Mouse (Mus musculus): ENCODE measurements around the gene Xpnpep2. TPM values are rescaled to one million over a fixed set of nuclear protein-coding genes. Genes with fewer than 3 reads are reported as not detected.
A peak's percentile ranks its signal among the peaks of the same experiment; 100 is the strongest.

Gene Xpnpep2
- polyA plus RNA-seq, 1 experiment from 2014 or later = 0.57 TPM

GRCm38 (mm10) chrX:48129167-48129566 is 20.6 kb downstream of the Xpnpep2 start:
- Histone ChIP-seq H3K9ac (no peak overlapping the region), H3K9me3 (replicated peaks) (no peaks in the 10 kb centered on the region), H3K27me3 (no peaks in the 10 kb centered on the region), H3K4me3 (no peak overlapping the region), H3K36me3 (ENCODE audit: poor library complexity, severe bottlenecking) (no peaks in the 10 kb centered on the region), H3K4me1 (no peaks in the 10 kb centered on the region), H3K27ac (no peak overlapping the region), H3K4me2 (no peak overlapping the region)
- WGBS = 71% methylated on average over 1 of the region's 1 CpGs
- ATAC-seq = no peak

- Histone ChIP-seq H3K4me2 (no peak overlapping the region), H3K27ac (no peak overlapping the region), H3K36me3 (ENCODE audit: poor library complexity, severe bottlenecking) (no peaks in the 10 kb centered on the region), H3K27me3 (no peaks in the 10 kb centered on the region), H3K9me3 (replicated peaks) (no peaks in the 10 kb centered on the region), H3K4me3 (no peak overlapping the region), H3K9ac (no peak overlapping the region), H3K4me1 (peaks cover 9% of the 10 kb centered on the region; the same call in 1 of the 2 replicates)
- WGBS = 90% methylated on average over 4 of the region's 4 CpGs
- no peak for ATAC-seq
Observed at GRCm38 (mm10) chrX:48136935-48137334, 28.4 kb downstream of the Xpnpep2 start.

- Histone ChIP-seq H3K27ac (no peak overlapping the region), H3K4me1 (peaks cover 9% of the 10 kb centered on the region; the same call in 1 of the 2 replicates), H3K4me3 (no peak overlapping the region), H3K36me3 (ENCODE audit: poor library complexity, severe bottlenecking) (no peaks in the 10 kb centered on the region), H3K9me3 (replicated peaks) (no peaks in the 10 kb centered on the region), H3K27me3 (no peaks in the 10 kb centered on the region), H3K9ac (no peak overlapping the region), H3K4me2 (no peak overlapping the region)
- ATAC-seq = no peak
- 58% methylated on average over 6 of the region's 6 CpGs for WGBS
Observed at GRCm38 (mm10) chrX:48138011-48138410, 29.5 kb downstream of the Xpnpep2 start.

DNA sequence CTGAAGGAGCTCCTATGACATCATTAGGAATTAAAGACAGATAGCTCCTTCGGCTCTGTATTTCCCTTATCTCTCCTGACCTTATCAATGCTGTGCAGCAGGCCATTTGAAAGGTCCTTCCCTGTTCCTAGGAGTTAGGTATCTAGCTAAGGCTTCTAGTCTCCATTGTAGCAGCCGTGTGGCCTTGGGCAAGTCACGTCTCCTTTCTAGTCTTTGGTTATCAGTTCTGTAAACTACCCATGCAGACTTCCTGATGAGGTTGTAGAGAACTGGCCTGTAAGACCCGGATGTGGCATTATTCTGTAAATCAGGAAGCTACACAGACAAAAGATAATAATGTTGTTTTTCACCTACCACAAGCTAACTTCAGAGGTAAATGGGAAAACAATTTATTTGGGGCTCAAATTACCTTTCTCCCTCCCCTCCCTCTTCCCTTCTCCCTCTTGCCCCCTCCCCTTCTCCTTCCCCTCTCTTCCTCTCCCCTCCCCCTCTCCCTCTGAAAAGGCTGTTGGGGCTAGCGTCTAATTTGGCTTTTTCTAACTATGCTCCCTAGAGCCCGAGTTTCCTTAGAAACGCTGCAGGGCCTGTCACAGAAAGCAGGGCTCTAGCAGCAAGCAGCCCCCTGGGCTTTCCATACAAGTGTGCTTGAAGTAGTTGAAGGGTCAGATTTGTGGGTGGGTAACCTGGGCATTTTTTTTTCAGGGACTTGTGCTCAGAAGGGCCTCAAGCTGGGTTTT is 30.2 kb downstream of the Xpnpep2 start:
- H3K27me3 ChIP-seq = no peaks in the 10 kb centered on the region
- H3K4me3 ChIP-seq = no peak overlapping the region
- ATAC-seq = peak; percentile 33; the same call in 1 of the 2 replicates
- no peaks in the 10 kb centered on the region for H3K36me3 ChIP-seq (ENCODE audit: poor library complexity, severe bottlenecking)
- 45% methylated on average over 7 of the region's 7 CpGs for WGBS
- H3K27ac ChIP-seq = no peak overlapping the region
- H3K9me3 ChIP-seq (replicated peaks) = no peaks in the 10 kb centered on the region
- H3K4me1 ChIP-seq = peaks cover 9% of the 10 kb centered on the region; the same call in 1 of the 2 replicates
- H3K4me2 ChIP-seq = no peak overlapping the region
- no peak overlapping the region for H3K9ac ChIP-seq

- no peak for ATAC-seq
- H3K36me3 ChIP-seq (ENCODE audit: poor library complexity, severe bottlenecking) = no peaks in the 10 kb centered on the region
- H3K4me2 ChIP-seq = peak overlapping the region; percentile 7; the same call in 1 of the 2 replicates
- H3K4me1 ChIP-seq = peaks cover 9% of the 10 kb centered on the region; the same call in 1 of the 2 replicates
- H3K27me3 ChIP-seq = no peaks in the 10 kb centered on the region
- H3K9me3 ChIP-seq (replicated peaks) = no peaks in the 10 kb centered on the region
- H3K27ac ChIP-seq = no peak overlapping the region
- WGBS = 29% methylated on average over 14 of the region's 14 CpGs
- H3K9ac ChIP-seq = no peak overlapping the region
- no peak overlapping the region for H3K4me3 ChIP-seq
Observed at GRCm38 (mm10) chrX:48139368-48140285, 31.1 kb downstream of the Xpnpep2 start.

GRCm38 (mm10) chrX:48140286-48140877 is 31.9 kb downstream of the Xpnpep2 start:
- H3K4me3 ChIP-seq = no peak overlapping the region
- peaks cover 9% of the 10 kb centered on the region; the same call in 1 of the 2 replicates for H3K4me1 ChIP-seq
- no peak overlapping the region for H3K4me2 ChIP-seq
- H3K27me3 ChIP-seq = no peaks in the 10 kb centered on the region
- no peak for ATAC-seq
- WGBS = 62% methylated on average over 3 of the region's 3 CpGs
- no peaks in the 10 kb centered on the region for H3K36me3 ChIP-seq (ENCODE audit: poor library complexity, severe bottlenecking)
- H3K27ac ChIP-seq = no peak overlapping the region
- H3K9me3 ChIP-seq (replicated peaks) = no peaks in the 10 kb centered on the region
- H3K9ac ChIP-seq = no peak overlapping the region

DNA sequence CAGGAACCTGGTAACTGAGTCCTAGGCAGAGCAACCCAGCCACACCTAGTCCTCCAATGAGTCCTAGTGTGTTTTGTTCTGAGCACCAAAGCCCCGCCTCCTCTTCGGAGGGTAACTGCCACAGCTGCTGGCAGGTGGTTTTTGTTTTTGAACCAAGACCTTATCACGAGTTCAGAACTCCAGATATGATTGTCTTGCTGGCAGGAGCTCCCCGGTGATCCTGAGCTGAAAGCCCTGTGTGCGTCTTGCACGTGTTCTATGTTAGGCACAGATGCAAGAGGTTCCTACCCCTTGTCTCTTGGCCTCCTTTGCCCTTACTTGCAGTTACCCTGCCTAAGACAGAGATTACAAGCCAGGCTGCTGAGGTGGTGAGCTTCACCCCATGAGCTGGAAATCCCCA is 33.0 kb downstream of the Xpnpep2 start:
- Histone ChIP-seq H3K27ac (no peak overlapping the region), H3K4me1 (peaks cover 9% of the 10 kb centered on the region; the same call in 1 of the 2 replicates), H3K27me3 (no peaks in the 10 kb centered on the region), H3K4me3 (no peak overlapping the region), H3K4me2 (no peak overlapping the region), H3K9ac (no peak overlapping the region), H3K9me3 (replicated peaks) (no peaks in the 10 kb centered on the region), H3K36me3 (ENCODE audit: poor library complexity, severe bottlenecking) (no peaks in the 10 kb centered on the region)
- 78% methylated on average over 6 of the region's 6 CpGs for WGBS
- no peak for ATAC-seq

GRCm38 (mm10) chrX:48143415-48144335 is 35.1 kb downstream of the Xpnpep2 start:
- Histone ChIP-seq H3K4me1 (peaks cover 9% of the 10 kb centered on the region; the same call in 1 of the 2 replicates), H3K36me3 (ENCODE audit: poor library complexity, severe bottlenecking) (no peaks in the 10 kb centered on the region), H3K4me3 (no peak overlapping the region), H3K9ac (no peak overlapping the region), H3K4me2 (no peak overlapping the region; the same call in 1 of the 2 replicates), H3K9me3 (replicated peaks) (no peaks in the 10 kb centered on the region), H3K27me3 (no peaks in the 10 kb centered on the region), H3K27ac (no peak overlapping the region)
- WGBS = 60% methylated on average over 26 of the region's 26 CpGs
- no peak for ATAC-seq

DNA sequence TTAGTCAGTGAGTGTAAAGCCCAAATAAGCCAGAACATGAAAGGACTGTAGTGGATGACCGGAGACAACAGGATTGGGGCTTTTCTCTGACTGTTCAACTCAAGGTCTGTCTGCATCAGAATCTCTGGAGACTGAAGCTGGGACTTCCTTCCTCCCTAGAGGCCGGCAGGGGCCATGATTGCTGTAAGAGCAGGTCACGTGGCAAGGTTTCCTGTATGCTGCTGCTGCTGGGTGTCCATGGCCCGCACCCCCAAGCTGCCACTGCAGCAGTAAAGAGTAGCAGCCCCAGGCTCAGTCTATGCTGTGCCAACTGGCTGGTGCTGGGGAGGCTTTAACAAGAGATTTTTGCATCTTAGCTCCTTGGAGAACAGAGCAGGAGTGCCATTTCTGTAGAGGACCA is 37.7 kb downstream of the Xpnpep2 start, which contains the start of gene Sash3:
Sash3 (plus strand) TSS at position 175 of the 400 bp plus-strand sequence.
- no peaks in the 10 kb centered on the region for H3K27me3 ChIP-seq
- no peaks in the 10 kb centered on the region for H3K4me1 ChIP-seq
- no peak within 1 kb of the TSS for H3K9ac ChIP-seq
- WGBS = 93% methylated on average over 4 of the region's 4 CpGs
- H3K36me3 ChIP-seq (ENCODE audit: poor library complexity, severe bottlenecking) = no peaks in the 10 kb centered on the region
- no peak within 1 kb of the TSS for H3K4me2 ChIP-seq
- no peak within 1 kb of the TSS for H3K4me3 ChIP-seq
- H3K9me3 ChIP-seq (replicated peaks) = no peaks in the 10 kb centered on the region
- no peak within 1 kb of the TSS for H3K27ac ChIP-seq
- no peak for ATAC-seq

- Histone ChIP-seq H3K9me3 (replicated peaks) (no peaks in the 10 kb centered on the region), H3K9ac (no peak overlapping the region), H3K4me1 (no peaks in the 10 kb centered on the region), H3K36me3 (ENCODE audit: poor library complexity, severe bottlenecking) (no peaks in the 10 kb centered on the region), H3K4me2 (no peak overlapping the region), H3K27ac (no peak overlapping the region), H3K4me3 (no peak overlapping the region), H3K27me3 (no peaks in the 10 kb centered on the region)
- 81% methylated on average over 2 of the region's 2 CpGs for WGBS
- ATAC-seq = no peak
Observed at GRCm38 (mm10) chrX:48147226-48147625, 38.7 kb downstream of the Xpnpep2 start.

GRCm38 (mm10) chrX:48147741-48148186 is 39.2 kb downstream of the Xpnpep2 start:
- Histone ChIP-seq H3K36me3 (ENCODE audit: poor library complexity, severe bottlenecking) (no peaks in the 10 kb centered on the region), H3K27ac (no peak overlapping the region), H3K27me3 (no peaks in the 10 kb centered on the region), H3K4me3 (no peak overlapping the region), H3K9ac (no peak overlapping the region), H3K9me3 (replicated peaks) (no peaks in the 10 kb centered on the region), H3K4me1 (no peaks in the 10 kb centered on the region), H3K4me2 (no peak overlapping the region)
- ATAC-seq = no peak
- 81% methylated on average over 7 of the region's 7 CpGs for WGBS
